Mouse (Mus musculus) CD4-positive, CD25-positive, alpha-beta regulatory T cell, adult 2 months (primary cell): ENCODE measurements around the gene Crybb3.
A peak's percentile ranks its signal among the peaks of the same experiment; 100 is the strongest.

Experiments
- DNase-seq: peaks from one replicate; pipeline ENCODE4 v3.0.0-alpha.2; 2012; ENCODE audit warnings: low read depth, low spot score

The Crybb3 gene

DNA sequence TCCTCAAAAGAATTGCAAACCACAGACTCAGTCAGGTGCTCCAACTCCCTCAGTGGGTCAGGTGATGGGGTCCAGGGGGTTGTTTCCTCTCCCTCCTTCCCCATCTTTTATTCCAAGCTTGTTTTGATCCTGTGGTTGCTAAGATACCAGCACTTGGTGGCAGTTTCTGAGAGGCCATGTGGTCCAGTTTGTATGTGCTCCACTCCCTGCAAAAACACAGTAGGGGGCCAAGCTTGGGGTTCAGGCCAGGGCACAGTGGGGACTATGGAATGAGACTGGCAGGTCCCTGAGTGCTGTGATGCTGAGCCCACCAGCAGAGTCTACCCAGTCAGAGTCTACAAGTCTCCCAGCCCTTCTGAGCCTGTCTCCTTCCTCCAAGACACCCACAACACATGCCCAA, 31.5 kb downstream of the Crybb3 start:
- no peak for DNase-seq

DNA sequence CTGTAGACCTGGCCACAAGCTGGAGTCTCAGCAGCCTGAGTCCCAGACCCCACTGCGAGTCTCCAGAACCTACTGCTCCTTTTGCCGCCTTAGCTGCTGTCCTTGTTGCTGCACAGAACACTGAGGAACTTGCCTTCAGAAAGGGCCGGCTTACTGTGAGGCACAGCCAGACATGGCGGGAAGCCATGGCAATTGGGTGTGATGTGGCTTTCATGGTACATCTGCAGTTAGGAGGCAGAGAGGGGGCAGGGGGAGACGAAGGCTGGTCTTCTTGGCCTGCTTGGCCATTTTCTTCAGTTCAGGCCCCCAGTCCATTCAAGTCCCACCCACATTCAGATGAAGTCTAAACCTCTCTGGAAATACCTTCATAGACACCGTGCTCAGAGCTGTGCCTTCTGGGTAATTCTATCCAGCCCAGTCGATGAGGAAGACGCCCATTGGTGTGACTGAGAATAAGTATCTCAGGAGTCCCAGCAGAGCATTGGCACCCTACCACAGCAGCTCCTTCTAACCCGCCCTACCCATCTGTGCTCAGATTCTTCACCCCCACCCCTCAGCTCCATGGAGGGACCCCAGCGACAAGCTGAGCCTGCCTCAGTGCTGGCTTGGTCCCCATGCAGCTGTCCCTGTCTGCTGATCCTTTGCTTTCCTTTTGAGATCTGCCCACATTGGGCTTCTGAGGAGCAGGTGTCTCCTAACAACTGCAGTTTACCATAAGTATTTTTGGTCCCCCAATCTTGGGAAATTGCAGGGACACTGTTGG, 35.7 kb downstream of the Crybb3 start:
- DNase-seq, result no peak

DNA sequence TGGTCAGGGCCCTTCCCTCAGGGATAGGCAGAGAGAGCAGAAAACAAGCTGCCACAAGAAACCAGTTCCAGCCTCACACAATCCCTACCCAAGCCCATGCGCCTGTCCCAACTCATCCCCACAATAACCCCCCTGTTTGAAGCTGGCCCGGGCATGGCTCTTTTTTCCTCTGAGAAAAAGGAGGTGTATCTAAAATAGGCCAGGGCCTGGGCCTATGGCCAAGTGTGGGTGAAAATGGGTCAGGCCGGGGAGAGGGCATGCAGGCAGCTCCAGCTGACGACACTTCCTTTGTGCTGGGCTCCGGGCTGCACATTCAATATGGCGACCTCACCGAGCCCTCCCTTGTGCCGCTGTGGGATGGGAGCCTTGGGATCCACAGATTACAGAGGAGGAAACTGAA, 37.9 kb downstream of the Crybb3 start:
- no peak for DNase-seq

- DNase-seq, result no peak
Observed at GRCm38 (mm10) chr5:113041567-113042071, 39.8 kb downstream of the Crybb3 start.

DNA sequence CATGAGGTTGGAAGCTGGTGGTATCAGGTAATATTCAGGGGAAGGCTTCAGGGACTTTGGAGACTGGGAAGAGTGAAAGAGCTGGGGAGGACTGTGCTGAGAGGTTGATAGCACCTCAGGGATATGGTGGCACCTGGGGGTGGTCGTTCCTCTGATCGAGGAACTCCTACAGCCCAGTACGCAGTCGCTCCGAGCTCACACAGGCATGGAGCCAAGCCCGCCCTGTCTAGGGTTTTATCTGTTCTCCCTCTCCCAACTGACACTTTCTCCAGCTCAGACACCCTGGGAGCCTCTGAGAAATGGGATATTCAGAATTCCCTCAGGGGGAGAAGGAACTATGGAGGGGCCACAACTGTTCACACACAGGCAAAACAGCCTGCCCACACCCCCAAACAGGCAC, 40.6 kb downstream of the Crybb3 start:
- DNase-seq, result no peak

- no peak for DNase-seq
Observed at GRCm38 (mm10) chr5:113038601-113039000, 42.8 kb downstream of the Crybb3 start.

DNA sequence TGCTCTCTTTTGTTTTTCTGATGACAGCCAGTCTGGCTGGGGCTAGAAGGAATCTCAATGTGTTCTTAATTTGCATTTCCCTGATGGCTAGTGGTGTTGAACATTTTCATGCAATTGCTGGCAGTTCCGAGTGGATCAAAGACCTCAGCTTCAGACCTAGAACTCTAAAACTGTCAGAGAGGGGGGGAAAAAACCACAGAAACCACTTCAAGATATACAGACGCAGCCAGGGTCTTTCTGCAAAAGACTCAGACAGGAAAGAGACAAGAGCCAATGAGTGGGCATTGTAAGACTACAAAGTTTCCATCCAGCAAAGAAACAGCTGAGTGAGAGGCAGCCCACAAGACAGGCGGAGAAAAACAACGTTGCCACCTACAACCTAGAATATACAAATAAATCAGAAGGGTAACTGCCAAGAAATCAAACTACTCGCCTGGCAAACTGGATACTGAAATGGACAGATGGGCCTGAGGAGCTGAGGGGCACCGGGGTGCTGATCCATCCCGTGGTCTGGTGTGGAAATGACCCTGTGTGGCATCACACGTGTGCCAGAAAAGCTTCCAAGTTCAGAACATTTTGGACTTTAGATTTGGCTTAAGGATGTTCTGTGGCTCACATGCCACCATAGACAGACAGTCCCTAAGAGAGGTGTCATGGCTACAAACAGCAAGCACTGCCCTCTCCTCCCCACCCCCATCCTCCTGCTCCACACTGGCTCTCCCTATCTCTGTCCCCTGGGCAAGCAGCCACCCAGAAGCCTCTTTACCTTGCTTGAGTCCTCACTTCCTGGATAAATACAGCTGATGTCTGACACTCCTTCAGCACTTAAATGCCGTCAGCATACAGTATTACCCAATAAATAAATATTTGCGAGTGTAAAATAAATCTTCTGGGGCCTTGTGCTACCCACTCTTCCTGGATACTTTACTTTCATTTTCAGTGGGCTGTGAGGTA, 46.0 kb downstream of the Crybb3 start:
- peak; percentile 67 for DNase-seq

GRCm38 (mm10) chr5:113031201-113031754, 50.1 kb downstream of the Crybb3 start:
- DNase-seq, result no peak

- no peak for DNase-seq
Observed at GRCm38 (mm10) chr5:113030082-113030481, 51.3 kb downstream of the Crybb3 start.

DNA sequence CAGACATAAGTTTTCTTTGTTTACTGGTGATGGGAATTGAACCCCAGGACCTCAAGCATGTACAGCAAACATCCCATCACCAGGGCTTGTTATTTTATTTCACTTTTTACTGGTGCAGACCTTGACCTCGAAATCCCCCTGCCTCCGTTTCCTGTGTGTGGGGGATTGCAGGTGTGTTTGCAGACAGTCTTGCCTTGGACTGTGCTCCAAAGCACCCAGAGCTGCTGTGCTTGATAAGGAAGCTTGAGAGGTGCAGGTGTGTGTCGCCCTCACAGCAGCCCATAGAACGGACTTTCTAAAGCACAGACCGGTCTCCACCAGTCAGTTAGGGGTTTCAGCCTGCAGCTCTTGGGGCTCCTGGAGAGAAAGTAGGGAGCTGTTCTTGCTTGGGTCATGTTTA, 54.7 kb downstream of the Crybb3 start:
- DNase-seq, result no peak
